Mouse (Mus musculus) embryonic fibroblast, embryonic 13.5 days (primary cell): ENCODE results near the gene Mroh3. TPM values are rescaled to one million over a fixed set of nuclear protein-coding genes. Genes with fewer than 3 reads are reported as not detected.

Source experiments
- H3K27ac ChIP-seq: 2 replicates; pipeline ENCODE4 v1.5.1; 2012; ENCODE audit warnings: low read length, control low read depth, inconsistent platforms; ENCODE audit not compliant: insufficient read depth
- H3K4me1 ChIP-seq: 2 replicates; pipeline ENCODE4 v1.6.1; 2011; ENCODE audit warnings: low read length; ENCODE audit not compliant: control insufficient read depth, insufficient read depth
- H3K4me3 ChIP-seq: 2 replicates; pipeline ENCODE4 v1.5.1; 2011; ENCODE audit warnings: mild to moderate bottlenecking, control low read depth, low read length; ENCODE audit not compliant: insufficient read depth
- CTCF ChIP-seq: IDR thresholded peaks from 2 replicates; pipeline ENCODE4 v1.5.1; 2011; ENCODE audit warnings: mild to moderate bottlenecking, control low read depth, low read length, moderate library complexity, borderline replicate concordance; ENCODE audit not compliant: insufficient read depth
- POLR2A ChIP-seq: IDR thresholded peaks from 2 replicates; pipeline ENCODE4 v1.6.1; 2011; ENCODE audit warnings: low read depth, mild to moderate bottlenecking, control low read depth, low read length, moderate library complexity
- polyA plus RNA-seq: library from polyadenylated mRNA; stranded (reverse); fragments of >200 nt; gene quantifications from 2 replicates; pipeline ENCODE4 v1.2.4, GENCODE M21; 2011; ENCODE audit warnings: low read depth; ENCODE audit not compliant: missing spikeins, insufficient read length

The Mroh3 gene
- polyA plus RNA-seq, 1 experiment, result 1.2 TPM

DNA sequence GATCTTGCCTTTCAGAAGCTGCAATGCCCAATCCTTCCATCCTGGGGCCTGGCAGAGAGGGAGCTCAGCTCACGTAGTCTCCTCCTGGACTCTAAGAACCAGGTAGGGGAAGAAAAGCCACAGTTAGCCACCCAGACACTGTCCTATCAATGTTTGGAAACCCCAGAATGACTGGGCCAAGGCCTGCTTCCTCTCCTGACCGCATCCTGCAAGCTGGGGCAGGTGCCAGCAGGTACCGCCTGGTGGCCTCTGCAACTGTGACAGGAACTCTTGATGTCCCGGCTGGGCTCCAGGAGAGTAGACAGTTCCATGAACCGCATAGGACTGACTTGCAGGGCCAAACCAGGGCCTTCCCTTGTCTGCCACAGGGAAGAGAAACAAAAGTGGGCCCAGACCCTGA, 34.8 kb upstream of the Mroh3 start:
- H3K4me1 ChIP-seq, result no peaks in the 10 kb centered on the region
- no peak overlapping the region for H3K27ac ChIP-seq
- H3K4me3 ChIP-seq, result no peak overlapping the region
- TF ChIP-seq POLR2A, result no peak
- TF ChIP-seq CTCF, result no peak

DNA sequence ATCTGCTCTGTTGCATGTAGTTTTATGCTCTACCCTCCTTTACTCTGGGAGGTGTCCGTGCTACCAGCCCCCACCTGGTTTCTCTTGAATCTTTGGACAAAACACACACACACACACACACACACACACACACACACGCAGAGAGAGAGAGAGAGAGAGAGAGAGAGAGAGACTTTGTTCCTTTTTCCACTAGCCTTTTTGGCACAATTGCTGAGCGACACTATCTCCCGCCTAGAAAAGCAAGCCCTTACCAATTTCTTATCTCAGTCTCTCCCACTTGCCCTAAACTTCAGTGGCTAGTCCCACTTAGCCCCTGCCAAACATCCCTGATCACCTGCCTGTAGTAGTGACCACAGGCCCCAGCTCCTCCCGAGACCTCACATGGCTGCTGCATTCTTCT, 31.8 kb upstream of the Mroh3 start:
- Histone ChIP-seq H3K4me3 (no peak overlapping the region), H3K27ac (no peak overlapping the region), H3K4me1 (no peaks in the 10 kb centered on the region)
- TF ChIP-seq POLR2A, result no peak
- no peak for TF ChIP-seq CTCF

DNA sequence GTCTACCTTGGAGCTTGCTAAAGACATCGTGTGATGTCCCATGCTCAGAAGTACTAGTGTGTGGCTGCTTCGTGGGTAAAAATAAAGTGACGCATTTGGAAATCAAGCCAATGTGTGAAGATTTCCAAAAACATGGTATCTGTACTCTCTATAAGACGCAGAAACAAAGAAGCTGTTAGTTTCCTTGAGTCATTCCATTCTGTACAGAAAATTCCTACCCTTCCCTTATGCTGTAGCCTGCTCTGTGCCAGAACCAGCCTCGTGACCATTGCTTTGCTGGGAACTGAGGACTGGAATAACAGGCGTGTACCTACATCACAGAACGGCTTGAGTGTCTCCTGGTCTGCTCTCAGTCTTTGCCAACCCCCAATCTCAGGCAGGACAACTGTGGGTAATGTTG, 29.2 kb upstream of the Mroh3 start:
- Histone ChIP-seq H3K27ac (no peak overlapping the region), H3K4me3 (no peak overlapping the region), H3K4me1 (no peaks in the 10 kb centered on the region)
- TF ChIP-seq CTCF (no peak), POLR2A (no peak)

DNA sequence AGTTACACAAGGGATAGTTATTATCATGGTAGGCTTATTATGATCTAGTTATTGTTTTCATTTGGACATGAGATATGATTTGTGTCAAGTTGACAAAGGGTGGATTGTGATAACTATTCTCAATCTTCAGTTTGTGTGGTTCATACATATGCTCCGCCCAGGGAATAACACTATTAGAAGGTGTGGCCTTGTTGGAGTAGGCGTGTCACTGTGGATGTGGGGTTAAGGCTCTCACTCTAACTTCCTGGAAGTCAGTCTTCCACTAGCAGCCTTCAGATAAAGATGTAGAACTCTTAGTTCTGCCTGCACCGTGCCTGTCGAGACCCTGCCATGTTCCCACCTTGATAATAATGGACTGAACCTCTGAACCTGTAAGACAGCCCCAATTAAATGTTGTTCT, 25.9 kb upstream of the Mroh3 start:
- Histone ChIP-seq H3K27ac (no peak overlapping the region), H3K4me3 (no peak overlapping the region), H3K4me1 (no peaks in the 10 kb centered on the region)
- TF ChIP-seq CTCF (no peak), POLR2A (no peak)

DNA sequence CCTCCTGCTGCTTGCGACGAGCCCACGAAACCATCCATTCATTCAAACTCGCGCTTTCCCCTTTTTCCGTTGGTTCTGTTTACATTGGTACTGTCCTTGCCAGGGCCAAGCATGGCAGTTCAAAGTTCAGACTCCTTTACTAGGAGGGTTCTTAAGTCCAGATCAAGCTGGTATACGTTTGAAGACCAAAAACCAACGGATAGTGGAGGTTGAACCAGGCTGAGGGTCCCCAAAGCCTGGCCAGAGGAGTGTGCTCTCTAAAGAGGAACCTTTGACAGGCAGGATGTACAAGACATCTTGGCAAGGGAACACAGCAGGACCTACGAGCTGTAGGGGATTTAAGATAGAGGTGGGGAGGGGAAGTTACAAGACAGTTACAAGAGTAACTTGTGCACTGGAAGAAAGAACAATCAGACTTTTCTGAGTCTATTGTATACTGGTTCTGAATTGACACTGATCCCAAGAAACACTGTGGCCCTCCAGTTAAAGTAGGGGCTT, 22.0 kb upstream of the Mroh3 start:
- Histone ChIP-seq H3K4me3 (peak overlapping the region; percentile 77), H3K27ac (no peak overlapping the region), H3K4me1 (peaks cover 9% of the 10 kb centered on the region; the same call in 1 of the 2 replicates)
- TF ChIP-seq POLR2A, result no peak
- TF ChIP-seq CTCF, result peak; percentile 71; the same call in 1 of the 2 replicates

DNA sequence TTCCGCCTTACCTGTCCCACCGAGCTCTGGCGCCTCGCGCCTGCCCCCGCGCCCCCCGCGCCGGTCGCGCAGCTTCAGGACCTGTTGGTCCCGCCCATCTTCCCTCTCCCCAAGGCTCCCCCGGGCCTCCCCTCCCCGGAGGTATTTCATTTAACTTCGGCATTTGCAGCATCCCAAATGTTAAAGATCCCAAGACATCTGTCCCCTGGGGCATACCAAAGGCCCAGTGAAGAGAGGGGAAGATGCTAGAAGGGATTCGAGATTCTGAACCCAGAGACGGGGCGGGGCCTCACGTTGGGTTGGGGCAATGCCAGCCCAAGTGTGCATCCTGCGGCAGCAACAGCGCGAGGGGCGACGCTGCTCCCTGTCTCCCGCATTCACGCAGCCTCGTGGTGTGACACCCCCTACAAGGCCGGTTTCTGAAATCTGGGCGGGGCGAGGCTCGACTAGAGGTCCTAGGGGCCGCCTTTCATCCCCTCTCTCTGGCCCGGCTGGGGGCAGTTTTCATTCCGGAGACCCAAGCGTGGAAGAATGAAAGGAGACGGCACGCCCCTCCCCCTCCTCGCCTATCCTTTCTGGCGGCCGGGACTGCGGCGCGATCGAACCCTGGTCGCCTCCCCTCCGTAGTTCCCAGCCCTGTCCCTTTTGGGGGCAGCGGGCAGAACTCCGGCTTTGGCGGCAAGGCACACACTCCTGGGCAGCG, 21.4 kb upstream of the Mroh3 start, which contains the start of gene Inava:
TSS of gene Inava (minus strand) at position 373 of the 703 bp plus-strand sequence.
- Histone ChIP-seq H3K27ac (no peak within 1 kb of the TSS), H3K4me3 (peak within 1 kb of the TSS; percentile 77), H3K4me1 (peaks cover 12% of the 10 kb centered on the region; the same call in 1 of the 2 replicates)
- no peak for TF ChIP-seq CTCF
- TF ChIP-seq POLR2A, result 0 out of 2 replicates have a peak, but pooled peaks have one; percentile 37

DNA sequence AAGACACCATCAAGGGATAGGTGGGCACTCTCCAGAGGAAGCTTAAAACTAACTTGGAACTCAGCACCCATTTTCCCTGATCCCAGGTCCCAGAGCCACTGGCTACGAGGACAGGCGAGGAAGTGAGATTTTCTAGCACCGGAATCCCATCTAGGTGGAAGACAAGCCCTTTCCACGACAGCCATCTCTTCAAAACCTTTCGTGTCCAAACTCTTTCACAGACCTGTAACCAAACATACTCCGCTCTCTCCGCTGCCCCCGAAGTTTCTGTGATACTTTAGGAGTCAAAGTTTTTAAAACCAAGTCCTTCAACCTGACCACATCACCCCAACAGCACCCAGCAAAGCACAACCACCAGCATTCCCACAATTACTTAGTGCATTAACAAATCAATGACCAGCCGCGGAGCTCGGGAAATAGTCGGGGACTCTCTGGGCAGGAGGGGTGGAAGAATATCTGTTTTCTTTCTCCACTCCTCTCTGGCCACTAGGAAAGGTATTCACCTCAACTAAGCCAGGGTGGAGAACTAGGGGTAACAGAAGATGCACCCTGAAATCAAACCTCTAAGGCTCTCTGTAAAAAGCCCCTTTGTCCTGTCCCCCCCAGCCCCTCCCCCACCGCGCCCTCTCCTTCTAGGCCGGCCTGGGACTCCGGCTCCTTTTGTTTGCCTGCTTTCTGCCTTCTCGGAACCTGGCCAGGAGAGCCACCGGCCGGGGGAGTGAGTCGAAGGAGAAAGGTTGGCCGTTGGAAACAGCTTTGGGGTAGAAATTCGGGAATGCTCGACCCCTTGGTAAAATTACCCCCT, 20.6 kb upstream of the Mroh3 start:
- TF ChIP-seq POLR2A (no peak), CTCF (no peak)
- H3K4me3 ChIP-seq, result peak overlapping the region; percentile 77
- no peak overlapping the region for H3K27ac ChIP-seq
- peaks cover 17% of the 10 kb centered on the region for H3K4me1 ChIP-seq

DNA sequence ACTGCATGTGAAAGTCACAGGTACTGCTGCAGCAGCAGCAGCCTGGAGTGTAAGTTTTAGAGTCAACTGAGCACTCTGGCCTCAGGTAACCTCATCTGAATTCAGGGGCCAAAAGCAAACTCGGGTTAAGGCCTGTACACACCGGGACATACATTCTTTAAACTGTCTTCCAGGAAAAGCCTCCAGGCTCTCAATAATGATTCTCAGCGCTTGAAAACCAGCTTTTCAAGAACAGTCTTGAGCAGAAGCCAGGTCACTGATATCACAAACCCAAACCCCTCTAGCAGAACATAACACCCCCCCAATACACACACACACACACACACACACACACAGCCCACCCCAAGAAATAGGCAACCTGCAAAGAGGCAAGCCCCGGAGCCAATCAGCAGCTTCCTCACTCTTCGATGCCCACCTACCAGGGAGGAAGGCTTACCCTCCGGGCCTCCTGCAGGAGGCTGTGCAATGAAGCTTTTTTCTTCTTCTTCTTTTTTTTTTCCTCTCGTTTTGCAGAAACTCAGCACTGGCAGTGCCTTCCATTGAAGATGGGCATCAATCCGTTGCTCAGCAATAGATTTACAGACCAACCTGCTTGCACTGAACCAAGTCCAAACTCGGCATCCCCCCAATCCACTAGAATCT, 19.8 kb upstream of the Mroh3 start:
- TF ChIP-seq CTCF, result no peak
- TF ChIP-seq POLR2A, result no peak
- Histone ChIP-seq H3K4me3 (peak overlapping the region; percentile 77), H3K27ac (no peak overlapping the region), H3K4me1 (peaks cover 21% of the 10 kb centered on the region)

DNA sequence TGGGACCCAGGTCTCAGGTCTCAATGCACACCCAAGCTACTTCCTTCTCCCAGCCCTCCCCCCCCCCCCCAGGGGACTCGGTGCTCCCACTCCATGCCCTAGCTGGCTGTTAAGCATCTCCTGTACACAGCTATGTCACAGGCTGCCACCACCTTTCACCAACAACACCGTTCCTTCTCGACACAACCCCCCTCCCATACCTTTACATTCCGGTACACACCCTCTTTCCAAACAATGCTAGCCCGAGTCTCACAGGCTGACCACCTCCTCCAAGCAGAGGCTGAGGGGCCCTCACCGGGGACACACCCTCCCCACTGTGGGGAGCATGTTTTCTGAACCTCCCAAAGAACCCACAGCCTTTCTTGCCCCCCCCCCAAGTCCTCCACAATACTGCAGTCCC, 19.0 kb upstream of the Mroh3 start:
- H3K4me3 ChIP-seq, result peak overlapping the region; percentile 9
- H3K4me1 ChIP-seq, result peaks cover 21% of the 10 kb centered on the region
- no peak overlapping the region for H3K27ac ChIP-seq
- TF ChIP-seq POLR2A (no peak), CTCF (no peak)
